Comparison of ENCODE assay signal across 9 mouse cellular contexts in genomic region chr11:62636840-62637221, GRCm38 (mm10). TPM values are rescaled to one million over a fixed set of nuclear protein-coding genes. Genes with fewer than 3 reads are reported as not detected.
DNase-seq lines count a peak whose midpoint lies in the region; ATAC-seq and TF ChIP-seq lines count a peak whose summit lies in the region.
"Had no signal": no experiment of that assay in that cellular context is flagged by ENCODE, and none has a peak within 500 bp of the region (broad histone marks: within the 10 kb centered on the region; RNA-seq: fewer than 3 reads in every experiment).

No protein-coding gene starts in this region.

- TF ChIP-seq POLR2A in cerebellum, adult 2 months (IDR thresholded peaks at IDR 0.05; ENCODE audit: borderline replicate concordance, insufficient read depth, low read length), result no peak

- no peak overlapping the region for H3K9ac ChIP-seq in lung, postnatal 0 days (replicated peaks; ENCODE audit: low read depth)

- H3K9me3 ChIP-seq in lung, postnatal 0 days (ENCODE audit: low read length), result no peaks in the 10 kb centered on the region
- H3K9me3 ChIP-seq: megakaryocyte, embryonic 14.5 days had no signal

- 69% methylated on average over 3 of the region's 3 CpGs for WGBS in lung, postnatal 0 days
- 68% methylated on average over 3 of the region's 3 CpGs for WGBS in cerebellum, adult 2 months

- no peak for TF ChIP-seq EP300 in lung, postnatal 0 days (IDR thresholded peaks at IDR 0.05)

- H3K27ac ChIP-seq in lung, postnatal 0 days (ENCODE audit: low read length), result 0 out of 2 replicates have a peak overlapping the region, but pooled peaks have one; percentile 57
- H3K27ac ChIP-seq in cerebellum, adult 2 months (ENCODE audit: insufficient read depth, low read length), result no peak overlapping the region

- TF ChIP-seq CTCF in lung, postnatal 0 days (IDR thresholded peaks at IDR 0.05), result no peak
- no peak for TF ChIP-seq CTCF in cerebellum, adult 2 months (IDR thresholded peaks at IDR 0.05; ENCODE audit: borderline replicate concordance, insufficient read depth, low read depth, low read length)

- peak; percentile 29 to 40 for DNase-seq in cerebellum, postnatal 10 days
- no peak for DNase-seq in cerebellum, adult 8-10 months
- DNase-seq in NIH3T3 (ENCODE audit: low read depth), result peak; percentile 38
- peak; percentile 62 to 71 for DNase-seq in heart, postnatal 10 days
- peak; percentile 49 for DNase-seq in lung, postnatal 0 days (ENCODE audit: low spot score)
- no peak for DNase-seq in cerebellum, adult 2 months
- no peak for DNase-seq in cerebellum, adult 9-10 months
- DNase-seq in c-Kit-positive CD71-positive TER-119-positive erythroid progenitor cells, embryonic 14.5 days (ENCODE audit: low spot score), result no peak

- H3K27me3 ChIP-seq in lung, postnatal 0 days (replicated peaks; ENCODE audit: insufficient read depth, low read length), result no peaks in the 10 kb centered on the region
- no peaks in the 10 kb centered on the region for H3K27me3 ChIP-seq in cerebellum, adult 2 months (ENCODE audit: control insufficient read depth, insufficient read depth, low read length)

- H3K36me3 ChIP-seq in lung, postnatal 0 days (ENCODE audit: insufficient read depth, low read length), result no peaks in the 10 kb centered on the region

- no peak overlapping the region for H3K4me3 ChIP-seq in lung, postnatal 0 days (ENCODE audit: low read depth, low read length)
- no peak overlapping the region for H3K4me3 ChIP-seq in cerebellum, adult 2 months (replicated peaks; ENCODE audit: insufficient read depth, low read depth, low read length)
- H3K4me3 ChIP-seq: megakaryocyte, embryonic 14.5 days had no signal

- intact Hi-C loops in heart, postnatal 10 days (cut with DNase I), result no loop called here

- H3K4me2 ChIP-seq in lung, postnatal 0 days (replicated peaks; ENCODE audit: low read depth, low read length), result no peak overlapping the region

- peak; percentile 55 for ATAC-seq in lung, postnatal 0 days

- H3K4me1 ChIP-seq in lung, postnatal 0 days (ENCODE audit: insufficient read depth, low read depth, low read length), result peaks cover 5% of the 10 kb centered on the region; the same call in 1 of the 2 replicates
- no peaks in the 10 kb centered on the region for H3K4me1 ChIP-seq in cerebellum, adult 2 months (ENCODE audit: control insufficient read depth, insufficient read depth, low read length)

RNA-seq across cellular contexts. Expression of gene Lrrc75a, which starts 11.5 kb away (rescaled TPM):
- 10 to 100 TPM; 12.0 to 12.3 TPM for total RNA-seq in heart, postnatal 10 days (2021)
- polyA plus RNA-seq in lung, postnatal 0 days (2015; fragmentation: Nextera tagmentation; extraction: Ambion mirVana), result 15.0 and 18.2 TPM in 2 replicates
- polyA plus RNA-seq in cerebellum, adult 2 months (2012; rRNA removed), result 5.9 and 6.5 TPM in 2 replicates

RNA-seq across cellular contexts. Expression of gene Mmgt2, which starts 11.6 kb away (rescaled TPM):
- total RNA-seq in heart, postnatal 10 days (2021), result 10 to 100 TPM; 10.8 to 15.8 TPM
- polyA plus RNA-seq in lung, postnatal 0 days (2015; fragmentation: Nextera tagmentation; extraction: Ambion mirVana), result 22.3 and 27.9 TPM in 2 replicates
- polyA plus RNA-seq in cerebellum, adult 2 months (2012; rRNA removed), result 19.8 and 28.0 TPM in 2 replicates

Comparison
In these comparisons a context has a peak if more than half of its experiments do, and no peak if none do; other contexts are left out.
1. DNase-seq: peak in cerebellum, postnatal 10 days (2 of 2), NIH3T3 (single experiment), heart, postnatal 10 days (2 of 2) and lung, postnatal 0 days (single experiment); none in cerebellum, adult 8-10 months (single experiment), cerebellum, adult 2 months (0 of 2), cerebellum, adult 9-10 months (single experiment) and c-Kit-positive CD71-positive TER-119-positive erythroid progenitor cells, embryonic 14.5 days (single experiment).